Mouse (Mus musculus) bone marrow, adult 2 months (tissue): ENCODE measurements around the gene Hddc3. TPM values are rescaled to one million over a fixed set of nuclear protein-coding genes. Genes with fewer than 3 reads are reported as not detected.

Source experiments
- H3K27ac ChIP-seq: fragments of 200-500 bp; 2 replicates; pipeline ENCODE4 v1.5.1; 2012; ENCODE audit warnings: low read depth, mild to moderate bottlenecking, control low read depth, inconsistent platforms, low read length; ENCODE audit not compliant: control insufficient read depth, poor library complexity, insufficient read depth
- H3K4me1 ChIP-seq: fragments of 200-500 bp; 2 replicates; pipeline ENCODE4 v1.6.1; 2011; ENCODE audit warnings: low read length; ENCODE audit not compliant: control insufficient read depth, insufficient read depth
- H3K4me3 ChIP-seq: fragments of 200-500 bp; replicated peaks from 2 replicates; pipeline ENCODE3; 2011; ENCODE audit warnings: mild to moderate bottlenecking, low read depth, low read length, control low read depth; ENCODE audit not compliant: control insufficient read depth
- CTCF ChIP-seq: fragments of 200-500 bp; IDR thresholded peaks from 2 replicates; pipeline ENCODE4 v1.5.1; 2011; ENCODE audit warnings: low read length, control low read depth; ENCODE audit not compliant: control insufficient read depth, insufficient read depth
- POLR2A ChIP-seq: fragments of 200-500 bp; IDR thresholded peaks from 2 replicates; pipeline ENCODE4 v1.6.1; 2011; ENCODE audit warnings: low read depth, mild to moderate bottlenecking, control low read depth, low read length, borderline replicate concordance; ENCODE audit not compliant: control insufficient read depth
- WGBS: fragments of 180-500 bp; shearing (Covaris S2); methylation state at CpG from one replicate; pipeline ENCODE4 v1.1.7; 2018; 5-methylcytosine and 5-hydroxymethylcytosine counted together
- polyA plus RNA-seq: library from polyadenylated mRNA; stranded (reverse); fragments of >200 nt; gene quantifications from 2 replicates; pipeline ENCODE4 v1.2.4, GENCODE M21; 2011; ENCODE audit warnings: low replicate concordance; ENCODE audit not compliant: missing spikeins, insufficient read depth, insufficient read length

The Hddc3 gene
- polyA plus RNA-seq, 1 experiment: 16.2 TPM

DNA sequence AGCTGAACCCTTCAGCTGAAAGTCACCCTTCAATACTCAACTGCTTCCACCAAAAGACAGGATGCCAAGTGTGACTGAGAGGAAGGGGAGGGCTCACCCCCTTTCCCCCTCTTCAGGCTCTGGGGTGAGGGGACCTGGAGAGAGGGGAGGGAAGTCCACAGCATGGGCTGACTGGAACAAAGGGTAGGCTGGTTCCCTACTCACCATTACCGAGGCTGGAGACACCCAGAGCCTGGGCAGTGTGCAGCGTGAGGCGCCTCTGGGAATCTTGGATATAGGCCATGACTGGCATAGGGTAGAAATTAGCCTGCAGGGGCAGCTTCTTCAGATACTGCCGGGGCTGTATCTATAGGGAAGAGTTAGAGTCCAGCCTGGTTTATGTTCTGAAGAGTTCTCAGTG lies 15.1 kb downstream of the Hddc3 start:
- H3K27ac ChIP-seq: no peak overlapping the region
- whole genome bisulfite sequencing: 78% methylated on average over 4 of the region's 4 CpGs
- H3K4me1 ChIP-seq: peaks cover 1% of the 10 kb centered on the region; the same call in 1 of the 2 replicates
- H3K4me3 ChIP-seq: no peak overlapping the region
- TF ChIP-seq POLR2A (no peak), CTCF (no peak)

DNA sequence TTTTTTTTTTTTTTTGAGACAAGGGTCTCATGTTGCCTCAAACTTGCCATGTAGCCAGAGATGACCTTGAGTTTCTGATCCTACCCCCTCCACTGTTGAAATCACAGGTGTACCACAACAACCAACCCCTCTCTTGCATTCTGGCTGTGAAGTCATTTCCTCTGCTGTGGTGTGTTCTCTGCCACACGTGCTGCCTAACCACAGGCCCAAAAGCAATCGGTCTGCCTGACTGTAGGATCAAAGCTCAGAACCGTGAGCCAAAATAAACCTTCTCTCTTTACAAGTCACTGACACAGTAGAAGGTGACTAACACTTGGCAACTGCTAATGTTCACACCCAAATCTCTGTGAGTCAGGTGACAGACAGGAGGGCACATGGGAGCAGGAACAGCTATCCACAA lies 17.5 kb downstream of the Hddc3 start:
- TF ChIP-seq POLR2A (no peak), CTCF (no peak)
- H3K4me1 ChIP-seq: peaks cover 1% of the 10 kb centered on the region; the same call in 1 of the 2 replicates
- H3K27ac ChIP-seq: no peak overlapping the region
- H3K4me3 ChIP-seq: no peak overlapping the region
- WGBS: 21% methylated on average over 3 of the region's 3 CpGs

DNA sequence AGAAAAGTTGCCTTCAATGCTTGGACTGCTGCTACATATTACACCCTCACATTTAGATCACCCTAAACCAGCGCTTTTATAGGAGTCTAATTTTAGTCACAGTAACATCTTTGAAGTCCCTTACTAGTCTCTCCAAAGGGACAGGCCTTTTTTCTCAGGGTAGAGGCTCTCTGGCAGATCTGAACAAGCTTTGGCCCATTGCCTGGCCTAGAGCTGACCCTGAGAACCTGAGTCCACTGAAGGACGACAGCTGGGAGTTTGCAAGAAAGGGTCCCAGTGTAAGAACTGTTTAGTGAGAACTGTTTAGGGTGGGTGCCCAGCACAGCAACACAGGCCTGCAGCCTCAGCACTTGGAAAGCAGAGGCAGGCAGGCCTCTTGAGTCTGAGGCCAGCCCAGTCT lies 22.9 kb downstream of the Hddc3 start:
- WGBS: 82% methylated on average over 2 of the region's 2 CpGs
- H3K27ac ChIP-seq: no peak overlapping the region
- peaks cover 9% of the 10 kb centered on the region; the same call in 1 of the 2 replicates for H3K4me1 ChIP-seq
- no peak for TF ChIP-seq POLR2A
- no peak overlapping the region for H3K4me3 ChIP-seq

DNA sequence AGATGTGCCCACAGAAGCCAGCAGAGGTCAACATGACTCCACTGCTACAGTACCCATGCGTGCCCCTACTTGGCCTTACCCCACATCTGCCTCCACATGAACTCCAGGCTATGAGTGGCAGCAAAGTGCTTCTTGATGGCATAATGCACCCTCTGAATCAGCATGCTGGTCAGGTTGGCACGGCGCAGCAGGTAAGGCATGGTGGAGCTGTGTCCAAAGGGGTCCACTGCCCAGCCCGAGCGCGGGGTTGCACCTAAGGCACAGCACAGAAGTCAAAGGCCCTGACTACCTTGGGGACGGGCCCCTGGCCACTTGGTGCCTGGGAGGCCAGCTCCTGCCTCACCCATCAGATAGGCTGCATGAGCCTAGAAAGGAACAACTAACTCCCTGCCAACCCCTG lies 24.3 kb downstream of the Hddc3 start:
- TF ChIP-seq CTCF: no peak
- TF ChIP-seq POLR2A: no peak
- Histone ChIP-seq H3K27ac (no peak overlapping the region), H3K4me1 (peaks cover 9% of the 10 kb centered on the region; the same call in 1 of the 2 replicates), H3K4me3 (no peak overlapping the region)
- WGBS: 90% methylated on average over 7 of the region's 7 CpGs

DNA sequence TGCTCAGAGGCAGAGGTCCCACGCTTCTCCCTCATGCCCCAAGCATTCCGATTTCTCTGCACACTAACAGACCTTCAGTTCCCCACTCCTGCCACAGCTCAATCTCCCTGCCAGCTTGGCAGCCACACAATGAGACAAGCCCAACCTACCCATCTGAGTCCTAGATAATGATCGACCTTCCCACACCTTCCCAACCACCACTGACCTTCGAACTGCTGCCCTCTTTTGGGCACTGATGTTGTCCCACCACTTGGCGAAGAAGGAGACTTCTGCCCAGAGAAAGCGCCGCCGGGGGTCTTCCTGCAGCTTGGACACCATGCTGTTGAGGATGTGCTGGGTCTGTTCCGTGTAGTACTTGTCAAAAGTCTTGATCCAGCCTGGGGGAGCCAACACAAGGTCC lies 25.1 kb downstream of the Hddc3 start:
- TF ChIP-seq CTCF (no peak), POLR2A (no peak)
- WGBS: 80% methylated on average over 9 of the region's 9 CpGs
- no peak overlapping the region for H3K4me3 ChIP-seq
- H3K4me1 ChIP-seq: peaks cover 9% of the 10 kb centered on the region; the same call in 1 of the 2 replicates
- no peak overlapping the region for H3K27ac ChIP-seq

DNA sequence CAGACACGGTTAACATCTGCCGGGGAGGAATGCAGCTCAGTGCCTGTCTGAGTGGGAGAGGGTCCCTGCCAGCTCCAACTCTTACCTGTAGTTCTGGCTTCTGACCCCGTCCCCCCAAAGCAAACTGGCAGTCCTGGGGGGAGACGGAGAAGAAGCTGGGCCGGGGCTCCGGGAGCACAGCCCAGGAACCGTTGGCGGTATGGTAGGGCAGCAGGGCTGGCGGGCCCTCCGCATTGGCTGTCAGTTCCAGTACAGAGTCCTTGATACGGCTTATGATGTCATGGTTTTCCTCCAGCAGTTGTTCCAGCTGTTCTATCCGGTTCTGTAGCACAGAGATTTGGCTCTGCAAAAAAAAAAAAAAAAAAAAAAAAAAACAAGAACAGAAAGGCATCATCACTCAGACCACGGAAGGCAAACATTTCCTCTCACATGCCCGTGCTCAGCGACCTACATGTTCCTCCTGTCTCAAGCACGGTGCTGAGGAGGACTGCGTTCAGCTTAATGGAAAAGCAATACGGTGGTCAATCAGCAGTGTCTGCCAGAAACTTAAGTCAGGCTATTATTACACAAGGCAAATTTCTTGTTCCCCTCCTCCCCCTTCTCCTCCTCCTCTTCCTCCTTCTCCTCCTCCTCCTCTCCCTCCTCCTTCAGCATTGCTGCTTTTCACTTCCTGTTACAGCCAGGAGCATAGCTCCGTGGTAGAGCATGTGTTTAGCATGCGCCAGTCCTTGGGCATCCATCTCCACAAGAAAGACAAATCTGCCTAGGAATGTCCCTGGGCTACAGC lies 25.9 kb downstream of the Hddc3 start:
- no peak for TF ChIP-seq POLR2A
- TF ChIP-seq CTCF: no peak
- H3K4me1 ChIP-seq: peaks cover 11% of the 10 kb centered on the region
- WGBS: 24% methylated on average over 20 of the region's 20 CpGs
- H3K4me3 ChIP-seq: peak overlapping the region; percentile 58
- H3K27ac ChIP-seq: peak overlapping the region; percentile 60

DNA sequence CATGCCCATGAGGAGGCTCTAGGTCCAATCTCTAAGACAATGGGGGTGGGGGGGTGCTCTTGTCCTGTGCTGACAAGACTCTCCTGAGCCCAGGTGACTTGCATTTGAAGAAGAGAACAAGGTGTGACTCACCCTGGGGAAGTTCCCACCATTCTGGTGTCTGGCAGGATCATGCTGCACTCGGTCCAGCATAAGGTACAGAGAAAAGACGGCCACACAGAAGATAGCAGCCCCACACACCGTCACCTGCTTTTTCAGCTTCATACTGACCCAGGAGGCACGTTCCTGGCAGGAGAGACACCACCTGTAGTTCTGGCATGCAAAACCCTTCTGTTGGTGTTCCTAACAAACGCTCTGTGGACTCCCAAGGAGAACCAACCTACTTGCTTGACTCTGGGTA lies 26.6 kb downstream of the Hddc3 start:
- TF ChIP-seq CTCF (no peak), POLR2A (no peak)
- WGBS: 26% methylated on average over 5 of the region's 5 CpGs
- no peak overlapping the region for H3K4me3 ChIP-seq
- H3K4me1 ChIP-seq: peaks cover 11% of the 10 kb centered on the region
- H3K27ac ChIP-seq: peak overlapping the region; percentile 52; the same call in 1 of the 2 replicates

DNA sequence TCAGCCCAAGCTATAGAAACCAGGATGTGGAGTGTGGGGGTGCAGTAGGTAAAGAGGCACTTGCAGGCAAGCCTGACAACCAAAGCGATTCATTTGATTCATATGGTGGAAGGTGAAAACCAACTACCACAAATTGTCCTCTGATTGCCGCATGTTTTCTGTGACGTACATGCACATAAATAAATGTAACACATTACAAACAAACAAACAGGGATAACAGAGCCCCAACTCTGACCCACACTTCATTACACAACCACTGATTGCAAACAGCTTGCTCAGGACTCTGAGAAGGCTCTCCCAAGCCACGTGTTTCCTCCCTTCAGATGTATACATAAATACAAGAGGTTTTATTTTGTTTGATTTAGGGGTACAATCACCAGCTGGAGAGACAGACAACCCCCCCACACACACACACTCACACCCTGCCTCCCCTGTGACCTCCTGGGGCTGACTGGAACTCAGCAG lies 27.1 kb downstream of the Hddc3 start:
- Histone ChIP-seq H3K4me3 (peak overlapping the region; percentile 75), H3K4me1 (peaks cover 11% of the 10 kb centered on the region), H3K27ac (peak overlapping the region; percentile 82; the same call in 1 of the 2 replicates)
- WGBS: 6% methylated on average over 4 of the region's 4 CpGs
- TF ChIP-seq CTCF: no peak
- no peak for TF ChIP-seq POLR2A

DNA sequence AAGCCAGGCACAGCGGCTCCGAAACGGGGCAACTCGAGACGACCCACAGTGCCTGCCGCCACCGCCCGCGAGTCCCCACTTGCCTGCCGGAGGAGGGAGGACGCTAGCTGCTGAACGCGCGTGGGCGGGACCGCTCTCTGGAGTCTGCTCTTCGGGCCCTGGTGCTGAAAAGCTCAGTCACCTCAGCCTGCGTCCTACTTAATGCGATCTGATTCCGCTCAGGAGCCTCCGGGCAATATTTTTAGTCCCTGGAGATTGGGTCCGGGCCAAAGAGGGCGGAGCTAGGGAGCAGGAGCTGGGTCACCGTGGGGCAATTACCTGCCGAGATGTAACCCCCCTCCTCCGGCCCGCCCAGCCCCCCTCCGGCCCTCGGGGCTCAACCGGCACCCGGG lies 27.7 kb downstream of the Hddc3 start:
- 0% methylated on average over 31 of the region's 31 CpGs for WGBS
- H3K4me1 ChIP-seq: peaks cover 14% of the 10 kb centered on the region
- peak overlapping the region; percentile 75 for H3K4me3 ChIP-seq
- TF ChIP-seq CTCF: no peak
- peak; percentile 29; the same call in 1 of the 2 replicates for TF ChIP-seq POLR2A
- H3K27ac ChIP-seq: peak overlapping the region; percentile 82
